Mouse (Mus musculus): ENCODE measurements around the gene Tacc2. TPM values are rescaled to one million over a fixed set of nuclear protein-coding genes. Genes with fewer than 3 reads are reported as not detected.

Tacc2 gene
- total and polyA plus RNA-seq, 3 experiments: 3.5 to 21.5 TPM; not detected in 1

DNA sequence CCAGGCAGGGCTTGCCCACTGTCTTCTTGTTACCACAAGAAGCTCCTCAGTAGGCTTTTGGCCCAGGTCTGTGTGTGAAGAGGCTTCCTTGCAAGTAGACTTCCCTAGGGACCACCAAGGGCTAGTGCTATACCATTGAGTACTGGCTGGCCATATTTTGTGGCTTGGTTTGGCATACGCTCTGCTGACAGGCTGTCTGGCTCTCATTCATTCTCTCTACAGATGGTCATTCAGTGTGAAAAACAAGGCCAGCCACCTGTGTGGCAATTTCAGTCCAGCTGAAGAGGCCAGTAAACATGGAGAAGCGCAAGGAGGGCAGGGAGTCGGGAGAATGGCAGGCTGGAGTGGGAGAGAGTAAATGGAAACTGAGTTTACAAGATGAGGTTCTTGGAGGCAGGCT, 138.2 kb downstream of the Tacc2 start:
- Histone ChIP-seq H3K79me2 (ENCODE audit: control insufficient read depth, insufficient read depth, low read length, poor library complexity) (no peaks in the 10 kb centered on the region), H3K9me3 (replicated peaks; ENCODE audit: insufficient read depth, low read length) (no peaks in the 10 kb centered on the region), H3K4me1 (ENCODE audit: control insufficient read depth in 1 of 2, insufficient read depth in 2 of 2, low read length in 2 of 2) (no peaks in the 10 kb centered on the region), H3K36me3 (ENCODE audit: control insufficient read depth in 1 of 2, insufficient read depth in 2 of 2, low read length in 2 of 2) (no peaks in the 10 kb centered on the region; a peak in 1 of 4 replicates), H3K4me3 (ENCODE audit: control insufficient read depth in 1 of 2, insufficient read depth in 1 of 2, low read depth in 2 of 2, low read length in 2 of 2) (no peak overlapping the region), H3K9ac (ENCODE audit: control insufficient read depth, low read depth, low read length, poor library complexity, severe bottlenecking) (no peak overlapping the region), H3K27ac (ENCODE audit: control insufficient read depth, low read depth, low read length) (no peak overlapping the region), H3K27me3 (ENCODE audit: control insufficient read depth in 1 of 2, insufficient read depth in 2 of 2, low read length in 2 of 2) (no peaks in the 10 kb centered on the region)
- TF ChIP-seq JUND (IDR thresholded peaks at IDR 0.05; ENCODE audit: low read depth, low read length) (no peak), UBTF (IDR thresholded peaks at IDR 0.05; ENCODE audit: borderline replicate concordance, insufficient read depth, low read depth, low read length) (no peak), POLR2AphosphoS2 (IDR thresholded peaks at IDR 0.05; ENCODE audit: low read length) (no peak), ZKSCAN1 (IDR thresholded peaks at IDR 0.05; ENCODE audit: low read depth, low read length) (no peak), ZMIZ1 (IDR thresholded peaks at IDR 0.05; ENCODE audit: low read depth, low read length) (no peak), CTCF (IDR thresholded peaks at IDR 0.05 in 2 of 3, conservative IDR thresholded peaks at IDR 0.05 in 1 of 3; ENCODE audit: control insufficient read depth in 1 of 3, insufficient read depth in 1 of 3, low read depth in 2 of 3, low read length in 3 of 3, poor library complexity in 1 of 3, severe bottlenecking in 1 of 3) (no peak), RAD21 (IDR thresholded peaks at IDR 0.05; ENCODE audit: low read depth, low read length) (no peak), USF1 (IDR thresholded peaks at IDR 0.05; ENCODE audit: low read depth, low read length) (no peak), SIN3A (IDR thresholded peaks at IDR 0.05; ENCODE audit: low read length) (no peak), CHD2 (IDR thresholded peaks at IDR 0.05; ENCODE audit: low read length) (no peak), MEF2A (IDR thresholded peaks at IDR 0.05; ENCODE audit: extremely low read depth, insufficient replicate concordance, low read depth, low read length, poor library complexity, severe bottlenecking) (no peak), EP300 (IDR thresholded peaks at IDR 0.05; ENCODE audit: low read depth in 1 of 2, low read length in 2 of 2) (no peak)
- no peak for DNase-seq (ENCODE audit: low read depth, low spot score)

GRCm38 (mm10) chr7:130716341-130716740, 139.1 kb downstream of the Tacc2 start:
- Histone ChIP-seq H3K4me3 (ENCODE audit: control insufficient read depth in 1 of 2, insufficient read depth in 1 of 2, low read depth in 2 of 2, low read length in 2 of 2) (no peak overlapping the region), H3K27ac (ENCODE audit: control insufficient read depth, low read depth, low read length) (no peak overlapping the region), H3K36me3 (ENCODE audit: control insufficient read depth in 1 of 2, insufficient read depth in 2 of 2, low read length in 2 of 2) (no peaks in the 10 kb centered on the region; a peak in 1 of 4 replicates), H3K27me3 (ENCODE audit: control insufficient read depth in 1 of 2, insufficient read depth in 2 of 2, low read length in 2 of 2) (no peaks in the 10 kb centered on the region), H3K4me1 (ENCODE audit: control insufficient read depth in 1 of 2, insufficient read depth in 2 of 2, low read length in 2 of 2) (no peaks in the 10 kb centered on the region), H3K79me2 (ENCODE audit: control insufficient read depth, insufficient read depth, low read length, poor library complexity) (no peaks in the 10 kb centered on the region), H3K9ac (ENCODE audit: control insufficient read depth, low read depth, low read length, poor library complexity, severe bottlenecking) (no peak overlapping the region), H3K9me3 (replicated peaks; ENCODE audit: insufficient read depth, low read length) (no peaks in the 10 kb centered on the region)
- no peak for DNase-seq (ENCODE audit: low read depth, low spot score)
- TF ChIP-seq ELF1 (IDR thresholded peaks at IDR 0.05; ENCODE audit: low read depth, low read length) (no peak), GATA1 (IDR thresholded peaks at IDR 0.05; ENCODE audit: low read depth, low read length) (no peak), MAX (IDR thresholded peaks at IDR 0.05; ENCODE audit: low read length) (no peak), MXI1 (IDR thresholded peaks at IDR 0.05; ENCODE audit: low read depth, low read length) (no peak), NELFE (IDR thresholded peaks at IDR 0.05; ENCODE audit: low read depth, low read length) (no peak), UBTF (IDR thresholded peaks at IDR 0.05; ENCODE audit: borderline replicate concordance, insufficient read depth, low read depth, low read length) (no peak), ETS1 (IDR thresholded peaks at IDR 0.05; ENCODE audit: low read depth, low read length) (no peak), TBP (IDR thresholded peaks at IDR 0.05; ENCODE audit: low read depth, low read length) (no peak), HCFC1 (IDR thresholded peaks at IDR 0.05; ENCODE audit: low read depth, low read length) (no peak), USF2 (IDR thresholded peaks at IDR 0.05; ENCODE audit: borderline replicate concordance in 1 of 2, insufficient read depth in 1 of 2, low read depth in 1 of 2, low read length in 2 of 2) (no peak)
